Mouse (Mus musculus) embryonic facial prominence, embryonic 15.5 days (tissue): ENCODE results near the gene Gm49380. TPM values are rescaled to one million over a fixed set of nuclear protein-coding genes. Genes with fewer than 3 reads are reported as not detected.
A peak's percentile ranks its signal among the peaks of the same experiment; 100 is the strongest.

ENCODE experiments used
- ATAC-seq: fragments of 200-750 bp; cut with Nextera tagmentation; 2 replicates; pipeline ENCODE4 v1.8.0; 2017; ENCODE audit warnings: low read depth, moderate TSS enrichment; ENCODE audit not compliant: insufficient number of reproducible peaks, low FRiP score, low TSS enrichment
- H3K27ac ChIP-seq: fragments of 300-500 bp; sonication (generic); replicated peaks from 2 replicates; pipeline ENCODE4 v1.5.1; 2015; ENCODE audit warnings: mild to moderate bottlenecking, inconsistent platforms
- H3K27me3 ChIP-seq: fragments of 300-500 bp; sonication (generic); 2 replicates; pipeline ENCODE4 v1.6.1; 2015; ENCODE audit warnings: inconsistent platforms
- H3K36me3 ChIP-seq: fragments of 300-500 bp; sonication (generic); 2 replicates; pipeline ENCODE4 v1.6.1; 2015; ENCODE audit warnings: mild to moderate bottlenecking, inconsistent platforms
- H3K4me1 ChIP-seq: fragments of 300-500 bp; sonication (generic); 2 replicates; pipeline ENCODE4 v1.6.1; 2015; ENCODE audit warnings: inconsistent platforms
- H3K4me2 ChIP-seq: fragments of 300-500 bp; sonication (generic); replicated peaks from 2 replicates; pipeline ENCODE4 v1.6.1; 2015; ENCODE audit warnings: mild to moderate bottlenecking, inconsistent platforms
- H3K4me3 ChIP-seq: fragments of 300-500 bp; sonication (generic); replicated peaks from 2 replicates; pipeline ENCODE4 v1.5.1; 2015; ENCODE audit warnings: mild to moderate bottlenecking, inconsistent platforms
- H3K9ac ChIP-seq: fragments of 300-500 bp; sonication (generic); 2 replicates; pipeline ENCODE4 v1.6.1; 2015; ENCODE audit warnings: inconsistent platforms
- H3K9me3 ChIP-seq: fragments of 300-500 bp; sonication (generic); replicated peaks from 2 replicates; pipeline ENCODE4 v1.6.1; 2016; ENCODE audit warnings: inconsistent platforms
- WGBS: fragments of 180-500 bp; shearing (Covaris S2); methylation state at CpG from one replicate; pipeline ENCODE4 v1.1.7; 2015; 5-methylcytosine and 5-hydroxymethylcytosine counted together
- polyA plus RNA-seq: library from polyadenylated mRNA; unstranded; fragments of >200 nt; fragmentation: Nextera tagmentation; extraction: Ambion mirVana; gene quantifications from 2 replicates; pipeline ENCODE4 v1.2.1, GENCODE M21; 2015

The Gm49380 gene
- polyA plus RNA-seq, 1 experiment from 2014 or later, result 0.27 TPM

DNA sequence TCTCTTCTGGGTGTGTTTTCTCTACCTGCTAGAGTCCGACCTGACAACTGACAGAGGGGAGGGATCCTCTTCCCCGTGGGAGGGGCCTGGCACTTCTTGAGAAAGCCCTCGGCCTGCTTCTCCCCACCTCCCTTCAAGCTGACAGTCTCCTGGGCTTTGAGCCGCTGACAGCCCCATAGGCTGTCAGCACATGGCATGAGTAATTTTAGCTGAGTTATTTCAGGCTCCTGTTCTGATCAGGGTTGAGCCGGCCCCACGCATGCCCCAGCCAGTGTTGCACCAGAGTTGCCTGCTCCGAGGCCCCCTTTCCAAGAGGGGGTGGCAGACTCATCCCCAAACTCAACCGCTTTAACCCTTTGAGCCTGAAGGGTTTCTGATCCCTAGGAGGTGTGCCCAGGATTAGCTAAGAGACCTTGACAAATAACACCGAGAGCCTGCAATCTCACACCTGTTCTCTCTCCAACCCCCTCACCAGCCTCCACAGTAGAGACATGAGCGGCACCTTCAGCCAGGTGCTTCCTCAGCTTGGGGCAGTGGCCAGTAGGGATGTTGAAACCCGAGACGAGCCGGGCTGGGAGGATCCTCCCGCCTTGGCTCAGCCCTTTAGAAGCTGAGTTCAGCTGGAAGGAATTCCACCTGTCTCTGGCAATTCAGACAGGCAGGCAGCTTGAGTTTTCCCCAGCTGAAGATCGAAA, 25.4 kb downstream of the Gm49380 start:
- Histone ChIP-seq H3K36me3 (peaks cover 15% of the 10 kb centered on the region; the same call in 1 of the 2 replicates), H3K4me2 (peak overlapping the region; percentile 23), H3K9me3 (no peaks in the 10 kb centered on the region), H3K27ac (peak overlapping the region; percentile 49), H3K4me1 (peaks cover 61% of the 10 kb centered on the region), H3K9ac (no peak overlapping the region), H3K4me3 (no peak overlapping the region), H3K27me3 (peaks cover 7% of the 10 kb centered on the region; the same call in 1 of the 2 replicates)
- 5% methylated on average over 15 of the region's 15 CpGs for WGBS
- peak; percentile 51 for ATAC-seq

DNA sequence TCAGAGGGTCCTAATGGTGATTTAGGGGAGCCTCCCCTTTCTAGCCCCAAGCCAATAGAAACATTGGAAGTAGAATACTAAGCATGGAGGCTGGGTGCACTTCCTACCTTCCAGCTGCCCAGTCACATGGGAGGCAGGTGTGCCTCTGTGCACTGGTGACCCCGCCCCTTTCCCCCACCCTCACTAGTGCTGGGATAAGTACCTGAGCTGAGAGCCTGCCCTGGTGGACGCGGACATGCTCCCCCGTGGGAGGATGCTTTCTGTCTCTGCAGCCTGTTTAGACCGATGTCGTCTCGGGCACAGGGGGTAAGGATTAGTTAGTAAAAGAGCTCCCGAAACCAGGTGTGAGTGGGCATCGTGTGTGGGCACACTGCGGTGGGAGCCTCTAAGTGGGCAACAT, 26.3 kb downstream of the Gm49380 start:
- peaks cover 61% of the 10 kb centered on the region for H3K4me1 ChIP-seq
- no peak for ATAC-seq

DNA sequence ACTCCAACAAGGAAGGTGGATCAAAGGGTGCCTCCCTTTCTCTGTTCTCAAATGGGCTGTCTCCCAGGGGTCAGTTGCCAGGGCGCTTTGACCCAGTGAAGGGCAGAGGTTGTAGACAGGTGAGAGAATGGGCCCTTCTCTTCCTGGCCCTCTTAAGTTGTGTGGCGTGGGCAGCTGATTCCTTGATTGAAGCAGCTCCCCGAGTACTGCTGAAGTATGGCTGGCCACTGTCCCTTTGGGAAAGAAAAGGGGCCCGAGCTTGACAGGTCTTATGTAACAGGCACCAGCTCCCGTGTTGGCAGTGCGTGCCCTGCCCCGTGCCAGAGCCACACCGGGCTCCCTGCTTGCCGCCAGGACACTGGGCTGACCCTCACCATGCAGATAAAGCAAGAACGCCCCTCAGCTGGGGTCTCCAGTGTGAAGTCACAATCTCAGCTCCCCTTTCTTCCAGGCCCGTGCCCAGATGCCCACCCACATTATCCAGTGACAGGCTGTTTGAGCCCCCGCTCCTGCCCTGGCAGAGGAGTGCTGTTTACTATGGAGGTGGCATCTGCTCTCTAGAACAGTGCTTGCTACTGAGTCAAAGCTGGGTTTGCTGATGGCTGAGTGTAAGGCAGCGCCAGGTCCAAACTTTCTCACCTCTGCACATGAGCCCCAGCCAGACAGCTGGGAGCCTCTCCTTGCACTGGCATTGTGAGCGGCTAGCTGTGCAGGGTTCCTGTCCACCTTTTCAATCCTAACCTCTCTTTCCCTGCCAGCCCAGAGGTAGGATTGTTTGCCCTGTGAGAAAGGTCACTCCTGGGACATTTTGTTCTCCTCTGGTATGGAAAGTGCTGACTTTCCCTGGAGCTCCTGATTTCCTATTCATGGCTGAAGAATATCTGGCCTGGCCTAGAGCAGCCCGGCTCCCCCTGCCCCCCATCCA, 27.3 kb downstream of the Gm49380 start:
- WGBS, result 72% methylated on average over 15 of the region's 15 CpGs

More for the DNA sequence above, 26.3 kb downstream of the Gm49380 start:
- Histone ChIP-seq H3K36me3 (peaks cover 6% of the 10 kb centered on the region; the same call in 1 of the 2 replicates), H3K27me3 (peaks cover 7% of the 10 kb centered on the region; the same call in 1 of the 2 replicates), H3K27ac (no peak overlapping the region), H3K4me3 (no peak overlapping the region), H3K9ac (no peak overlapping the region), H3K9me3 (no peaks in the 10 kb centered on the region), H3K4me2 (no peak overlapping the region; the same call in none of the 2 replicates)
- WGBS, result 36% methylated on average over 10 of the region's 10 CpGs

DNA sequence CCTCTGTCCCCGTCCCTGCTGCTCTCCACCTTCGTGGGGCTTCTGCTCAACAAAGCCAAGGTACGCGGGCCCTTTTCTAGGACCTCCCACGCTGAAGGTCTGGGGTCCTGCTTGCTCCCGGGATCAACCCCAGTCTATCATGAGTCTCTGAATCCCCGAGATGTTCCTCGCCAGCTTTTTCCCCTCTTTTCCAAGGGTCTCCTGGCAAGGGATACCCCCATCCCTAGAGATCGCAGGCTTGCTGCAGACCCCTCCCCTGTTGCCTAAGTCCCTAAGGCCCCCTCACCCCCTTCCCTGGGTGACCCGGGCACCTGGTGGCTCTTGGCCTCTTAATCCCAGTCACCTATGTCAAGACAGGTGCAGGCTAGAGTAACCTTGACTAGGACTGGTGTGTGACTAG, 28.0 kb downstream of the Gm49380 start:
- H3K4me3 ChIP-seq, result peak overlapping the region; percentile 57
- 6% methylated on average over 10 of the region's 10 CpGs for whole genome bisulfite sequencing
- no peak for ATAC-seq
- peaks cover 7% of the 10 kb centered on the region; the same call in 1 of the 2 replicates for H3K27me3 ChIP-seq
- no peaks in the 10 kb centered on the region for H3K9me3 ChIP-seq
- peak overlapping the region; percentile 99 for H3K4me2 ChIP-seq
- H3K9ac ChIP-seq, result peak overlapping the region; percentile 47
- H3K27ac ChIP-seq, result no peak overlapping the region
- no peaks in the 10 kb centered on the region for H3K36me3 ChIP-seq
- peaks cover 74% of the 10 kb centered on the region for H3K4me1 ChIP-seq

More for the DNA sequence above, 27.3 kb downstream of the Gm49380 start:
- Histone ChIP-seq H3K36me3 (no peaks in the 10 kb centered on the region), H3K27ac (no peak overlapping the region), H3K27me3 (peaks cover 7% of the 10 kb centered on the region; the same call in 1 of the 2 replicates), H3K4me3 (peak overlapping the region; percentile 57; the same call in 1 of the 2 replicates), H3K4me1 (peaks cover 68% of the 10 kb centered on the region), H3K4me2 (peak overlapping the region; percentile 99), H3K9me3 (no peaks in the 10 kb centered on the region), H3K9ac (no peak overlapping the region)
- no peak for ATAC-seq

DNA sequence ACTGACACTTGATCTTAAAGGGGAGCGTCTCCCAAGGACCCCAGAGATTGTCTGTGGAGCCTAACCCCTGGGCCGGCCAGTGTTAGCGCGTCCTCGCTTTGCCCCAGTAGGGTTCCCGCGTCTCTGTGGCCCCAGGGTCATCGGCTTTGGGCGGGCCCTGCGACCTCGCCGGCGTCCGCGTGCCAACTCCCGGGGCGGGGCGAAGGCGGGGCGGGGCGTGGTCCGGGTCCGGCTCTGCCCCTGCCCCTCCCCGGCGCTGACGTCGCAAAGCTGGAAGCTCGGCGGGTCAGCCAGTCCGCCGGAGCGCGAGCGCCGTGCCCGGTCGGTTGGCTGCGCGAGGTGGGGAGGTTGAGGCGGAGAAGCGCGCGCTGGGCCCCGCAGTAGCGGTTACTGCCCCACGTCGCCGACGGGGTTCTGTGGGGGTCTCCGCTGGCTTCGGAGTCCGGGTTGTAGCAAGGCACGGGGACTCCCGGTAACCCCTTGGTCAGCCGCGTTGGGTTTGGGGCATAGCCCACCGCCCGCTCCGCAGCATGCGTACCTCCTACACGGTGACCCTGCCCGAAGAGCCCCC, 28.6 kb downstream of the Gm49380 start:
- peak; percentile 76 for ATAC-seq
- peak overlapping the region; percentile 57 for H3K4me3 ChIP-seq
- H3K27me3 ChIP-seq, result peaks cover 7% of the 10 kb centered on the region; the same call in 1 of the 2 replicates

DNA sequence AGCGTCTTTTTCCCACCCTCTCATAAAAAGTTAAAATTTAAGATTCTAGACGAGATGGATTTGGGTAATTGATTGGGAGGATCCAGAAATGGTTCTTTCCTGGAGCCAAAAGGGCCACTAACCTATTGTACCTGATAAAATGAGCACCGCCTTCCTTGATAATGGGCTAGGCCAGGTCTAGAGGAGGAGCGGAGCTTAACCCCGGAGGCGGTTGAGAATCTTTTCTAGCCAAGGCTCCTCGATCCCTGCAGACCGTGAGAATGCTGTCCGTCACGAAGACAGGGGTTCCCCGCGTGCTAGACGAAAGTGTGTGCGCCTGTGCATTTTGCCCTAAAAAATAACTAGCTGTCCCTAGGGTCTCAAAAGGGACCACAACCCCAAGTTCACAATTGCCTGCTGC, 29.1 kb downstream of the Gm49380 start:
- H3K9me3 ChIP-seq, result no peaks in the 10 kb centered on the region
- H3K27me3 ChIP-seq, result peaks cover 7% of the 10 kb centered on the region; the same call in 1 of the 2 replicates
- no peak for ATAC-seq
- WGBS, result 1% methylated on average over 14 of the region's 14 CpGs
- no peak overlapping the region for H3K27ac ChIP-seq
- H3K4me2 ChIP-seq, result peak overlapping the region; percentile 99
- 0 out of 2 replicates have a peak overlapping the region, but pooled peaks have one; percentile 47 for H3K9ac ChIP-seq
- peak overlapping the region; percentile 57 for H3K4me3 ChIP-seq
- peaks cover 70% of the 10 kb centered on the region for H3K4me1 ChIP-seq
- no peaks in the 10 kb centered on the region for H3K36me3 ChIP-seq

More for the DNA sequence above, 28.6 kb downstream of the Gm49380 start:
- H3K36me3 ChIP-seq, result no peaks in the 10 kb centered on the region
- peak overlapping the region; percentile 47 for H3K9ac ChIP-seq
- peak overlapping the region; percentile 99 for H3K4me2 ChIP-seq
- no peaks in the 10 kb centered on the region for H3K9me3 ChIP-seq
- WGBS, result under 1% methylated on average over 61 of the region's 62 CpGs
- H3K4me1 ChIP-seq, result peaks cover 75% of the 10 kb centered on the region
- H3K27ac ChIP-seq, result no peak overlapping the region

DNA sequence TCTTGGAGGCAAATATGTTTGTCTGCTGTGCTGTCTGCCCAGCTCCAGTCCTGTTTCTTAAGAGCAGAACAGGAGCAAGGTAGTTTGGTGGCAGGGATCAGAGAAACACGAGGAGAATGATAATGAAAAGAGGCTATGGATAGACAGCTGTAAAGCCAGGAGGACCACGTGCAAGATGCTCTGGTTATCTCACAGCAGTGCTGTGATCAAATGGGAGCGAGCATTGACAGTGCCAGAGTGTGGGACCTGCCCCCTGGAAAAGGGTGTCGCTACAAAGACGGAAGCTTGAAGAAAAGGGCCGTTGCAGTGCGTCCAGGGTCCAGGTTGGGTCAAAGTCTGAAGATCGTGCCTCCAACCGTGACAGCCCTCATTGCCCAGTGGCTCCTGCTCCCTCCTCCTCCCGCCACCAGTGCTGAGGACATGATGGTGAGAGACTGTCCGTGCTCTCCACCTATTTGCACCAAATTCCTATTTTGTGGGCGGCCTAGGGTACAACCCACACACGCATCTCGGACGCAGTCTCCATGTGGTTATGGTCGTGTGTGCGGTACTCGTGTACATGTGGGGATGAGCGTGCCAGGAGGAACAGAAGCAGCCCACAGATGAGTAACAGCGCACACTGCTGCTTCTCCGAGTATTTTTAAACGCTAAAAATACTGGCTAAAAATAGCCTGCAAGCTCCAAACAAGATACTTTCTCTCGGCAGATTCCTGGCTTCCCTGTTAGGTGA, 29.7 kb downstream of the Gm49380 start:
- 10% methylated on average over 23 of the region's 23 CpGs for WGBS
- Histone ChIP-seq H3K36me3 (no peaks in the 10 kb centered on the region), H3K9me3 (no peaks in the 10 kb centered on the region), H3K4me1 (peaks cover 69% of the 10 kb centered on the region), H3K27me3 (peaks cover 7% of the 10 kb centered on the region; the same call in 1 of the 2 replicates), H3K4me2 (peak overlapping the region; percentile 99), H3K9ac (no peak overlapping the region), H3K27ac (0 out of 2 replicates have a peak overlapping the region, but pooled peaks have one; percentile 52), H3K4me3 (peak overlapping the region; percentile 57)
- no peak for ATAC-seq

DNA sequence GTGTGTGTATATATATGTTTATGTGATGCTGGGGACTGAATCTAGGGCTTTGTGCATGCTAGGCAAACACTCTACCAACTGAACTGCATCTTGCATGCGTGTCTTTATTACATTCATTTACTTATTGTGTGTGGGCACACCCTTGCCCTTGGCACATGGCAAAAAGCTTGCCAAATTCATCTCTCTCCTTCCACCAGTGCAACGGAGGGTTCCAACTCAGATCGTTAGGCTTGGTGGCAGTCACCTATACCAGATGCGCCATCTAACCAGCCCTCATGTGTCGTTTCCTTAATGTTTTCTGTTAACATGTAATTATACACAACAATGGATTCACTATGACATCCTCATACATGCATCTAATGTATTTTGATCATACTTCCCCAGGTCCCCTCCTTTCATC, 31.0 kb downstream of the Gm49380 start:
- Histone ChIP-seq H3K36me3 (no peaks in the 10 kb centered on the region), H3K4me1 (peaks cover 64% of the 10 kb centered on the region)

DNA sequence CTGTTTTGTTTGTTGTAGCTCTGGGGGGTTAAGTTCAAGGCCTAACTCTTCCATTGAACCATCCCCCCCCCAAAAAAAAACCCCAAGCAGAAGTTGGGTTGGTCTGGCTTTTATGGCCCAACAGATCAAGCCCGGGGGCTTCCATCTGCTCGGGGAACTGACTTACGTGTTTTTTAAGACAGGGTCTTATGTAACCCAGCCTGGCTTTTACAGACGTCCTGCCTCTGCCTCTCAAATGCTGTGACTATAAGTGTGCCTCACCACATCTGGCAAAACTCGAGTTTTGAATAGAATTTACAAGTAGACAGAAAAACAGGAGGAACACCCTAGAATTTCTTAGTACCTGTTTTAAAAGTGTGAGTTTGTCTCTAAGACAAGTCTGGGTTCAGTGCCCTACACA, 31.7 kb downstream of the Gm49380 start:
- Histone ChIP-seq H3K27ac (no peak overlapping the region), H3K9me3 (no peaks in the 10 kb centered on the region), H3K4me1 (peaks cover 61% of the 10 kb centered on the region), H3K9ac (no peak overlapping the region), H3K27me3 (peaks cover 7% of the 10 kb centered on the region; the same call in 1 of the 2 replicates), H3K4me2 (no peak overlapping the region), H3K4me3 (no peak overlapping the region), H3K36me3 (no peaks in the 10 kb centered on the region)
- WGBS, result 49% methylated on average over 5 of the region's 5 CpGs
- no peak for ATAC-seq

More for the DNA sequence above, 31.0 kb downstream of the Gm49380 start:
- Histone ChIP-seq H3K9me3 (no peaks in the 10 kb centered on the region), H3K4me2 (no peak overlapping the region), H3K27ac (no peak overlapping the region), H3K9ac (no peak overlapping the region), H3K4me3 (no peak overlapping the region), H3K27me3 (peaks cover 7% of the 10 kb centered on the region; the same call in 1 of the 2 replicates)
- 80% methylated on average over 5 of the region's 5 CpGs for WGBS
- ATAC-seq, result no peak

DNA sequence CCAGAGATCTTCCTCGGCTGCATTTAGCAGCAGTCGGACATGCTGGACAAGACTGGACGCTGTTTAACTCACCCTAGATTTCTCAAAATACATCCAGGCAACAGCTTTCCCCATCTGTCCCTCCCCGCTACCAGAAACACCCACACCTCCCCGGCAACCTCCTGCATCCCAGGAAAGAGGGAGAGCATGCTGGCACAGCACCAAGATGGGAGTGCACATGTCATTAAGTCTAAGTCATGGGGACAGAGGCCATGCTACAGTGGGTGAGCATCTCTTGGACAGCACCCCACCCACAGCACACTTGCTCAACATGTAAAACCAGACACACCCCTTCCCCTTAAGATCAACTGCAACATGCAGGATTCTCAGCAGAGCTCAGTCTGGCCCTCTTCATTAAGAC, 32.3 kb downstream of the Gm49380 start:
- H3K27ac ChIP-seq, result no peak overlapping the region
- no peaks in the 10 kb centered on the region for H3K9me3 ChIP-seq
- H3K27me3 ChIP-seq, result peaks cover 3% of the 10 kb centered on the region; the same call in 1 of the 2 replicates
- H3K36me3 ChIP-seq, result no peaks in the 10 kb centered on the region
- H3K4me2 ChIP-seq, result no peak overlapping the region
- H3K4me3 ChIP-seq, result no peak overlapping the region
- peaks cover 61% of the 10 kb centered on the region for H3K4me1 ChIP-seq
- 67% methylated on average over 5 of the region's 5 CpGs for WGBS
- no peak overlapping the region for H3K9ac ChIP-seq
- no peak for ATAC-seq
